Mouse (Mus musculus): ENCODE data around the gene Nkpd1. TPM values are rescaled to one million over a fixed set of nuclear protein-coding genes. Genes with fewer than 3 reads are reported as not detected.
"Not testable (repeated sequence)": the region's sequence is repeated elsewhere in the genome, so short reads cannot be mapped to it uniquely, and the experiment has no call there.

The Nkpd1 gene
- total RNA-seq, 4 experiments from 2014 or later: 0.13 to 0.31 TPM; not detected in 2

DNA sequence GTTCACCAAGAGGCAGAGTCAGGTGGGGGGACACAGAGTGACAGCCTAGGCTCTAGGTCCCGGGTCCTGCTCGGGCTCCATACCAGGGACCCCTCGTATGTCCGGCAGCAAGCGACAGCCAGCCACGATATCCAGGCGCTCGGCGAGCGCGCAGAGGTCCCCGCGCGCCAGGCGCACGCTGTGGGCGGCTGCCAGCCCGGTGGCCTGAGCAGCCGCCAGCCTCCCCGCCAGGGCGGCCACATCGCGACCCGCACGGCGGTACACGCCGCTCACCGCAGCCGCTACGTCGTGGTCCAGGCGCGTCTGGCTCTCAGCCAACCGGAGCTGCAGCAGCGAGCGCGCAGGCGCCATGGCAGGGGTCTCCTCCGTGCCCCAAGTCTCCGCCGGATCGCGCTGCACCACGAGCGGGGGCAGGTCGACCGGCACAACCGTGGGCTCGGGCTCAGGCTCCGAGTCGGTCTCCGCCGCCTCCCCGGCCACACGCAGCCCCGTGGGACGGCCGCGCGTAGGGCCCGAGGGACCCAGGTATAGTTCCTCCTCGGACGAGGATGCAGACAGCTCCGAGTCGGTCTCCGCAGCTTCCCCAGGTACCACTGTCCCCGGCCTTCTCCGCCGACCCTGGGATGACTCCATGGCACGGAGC, 10.5 kb upstream of the Nkpd1 start:
- DNase-seq: no peak

DNA sequence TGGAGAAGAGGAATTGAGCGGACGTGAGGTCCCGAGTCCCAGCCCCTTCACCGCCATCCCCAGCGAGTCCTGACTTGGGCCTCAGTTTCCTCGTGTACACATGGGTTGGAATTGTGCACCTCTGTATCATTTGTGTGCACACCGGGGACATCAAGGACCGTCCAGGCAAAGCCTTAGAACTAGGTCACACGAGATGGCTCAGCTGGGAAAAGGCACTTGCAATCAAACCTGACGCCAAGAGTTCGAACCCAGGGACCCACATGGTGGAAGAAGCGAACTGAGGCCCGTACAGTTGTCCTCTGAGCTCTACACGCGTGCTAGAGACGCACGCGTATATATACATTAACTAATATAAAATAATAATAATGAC, 10.0 kb upstream of the Nkpd1 start:
- DNase-seq: no peak

DNA sequence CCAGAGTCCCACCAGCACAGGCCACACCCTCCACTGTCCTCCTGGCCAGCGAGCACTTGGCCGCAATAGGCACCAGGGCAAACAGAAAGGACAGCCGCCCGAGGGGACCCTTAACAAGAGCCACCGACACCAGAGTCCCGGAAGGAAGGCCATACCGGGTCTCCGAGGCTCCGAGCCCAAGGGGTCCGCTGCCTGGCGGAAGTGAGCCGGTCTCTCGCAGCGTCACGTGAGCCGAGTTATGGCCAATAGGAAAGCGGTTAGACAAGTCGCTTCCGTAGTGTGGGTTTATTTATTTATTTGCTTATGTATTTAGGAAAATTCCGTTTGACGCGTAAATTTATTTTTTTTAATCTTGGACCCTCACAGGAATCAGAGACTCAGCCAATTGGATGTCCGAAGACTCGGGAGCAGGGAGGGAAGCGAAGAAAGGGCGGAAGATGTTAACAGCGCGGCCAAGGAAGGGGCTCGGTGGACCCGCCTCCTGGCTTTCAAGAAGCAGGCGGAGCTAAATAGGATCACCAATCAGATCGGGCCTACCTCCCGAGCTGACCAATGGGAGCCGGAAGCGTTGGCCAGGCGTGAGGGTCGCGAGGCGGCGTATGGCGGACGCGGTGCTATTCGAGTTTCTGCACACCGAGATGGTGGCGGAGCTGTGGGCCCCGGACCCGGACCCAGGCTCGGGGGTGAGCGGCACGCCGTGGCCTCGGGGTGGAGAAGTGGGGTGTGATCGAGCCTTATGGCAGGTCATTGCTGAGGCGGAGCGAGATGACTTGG, 9.3 kb upstream of the Nkpd1 start, which contains the start of the genes Bloc1s3 and Trappc6a:
Gene Bloc1s3 (minus strand): TSS at position 218 of the 774 bp plus-strand sequence.
Gene Trappc6a (plus strand): TSS at position 246 of the 774 bp plus-strand sequence.
- peak; percentile 91 for DNase-seq

DNA sequence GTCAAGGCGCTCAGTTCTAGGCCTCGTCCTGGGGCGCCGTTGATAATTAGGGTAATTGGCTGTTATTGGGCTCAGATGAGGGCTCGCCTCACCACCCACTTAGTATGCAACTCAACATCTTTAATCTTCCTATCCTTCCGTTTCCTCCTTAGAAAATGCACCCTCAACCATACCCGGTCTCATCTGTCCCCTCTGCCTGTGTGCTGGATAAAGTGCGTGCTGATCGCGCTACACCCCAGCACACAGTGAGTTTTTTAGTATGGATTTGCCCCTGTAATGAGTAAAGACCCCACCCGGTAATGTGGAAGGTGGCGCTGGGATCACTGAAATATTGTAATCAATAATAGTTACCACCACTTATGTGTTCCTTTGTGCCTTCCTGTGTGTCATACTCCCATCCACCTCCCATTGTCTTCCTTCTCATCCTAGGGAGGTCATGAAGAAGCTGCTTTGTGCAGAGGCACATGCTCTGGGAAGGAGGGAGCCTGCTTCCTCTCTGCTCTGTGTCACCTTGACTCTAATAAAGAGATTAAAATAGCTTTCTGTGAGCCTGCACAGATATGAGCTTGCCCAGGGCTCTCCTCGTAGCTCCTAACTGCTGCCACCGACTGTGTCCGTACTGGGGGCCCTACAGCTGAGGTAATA, 8.6 kb upstream of the Nkpd1 start:
- no peak for DNase-seq

DNA sequence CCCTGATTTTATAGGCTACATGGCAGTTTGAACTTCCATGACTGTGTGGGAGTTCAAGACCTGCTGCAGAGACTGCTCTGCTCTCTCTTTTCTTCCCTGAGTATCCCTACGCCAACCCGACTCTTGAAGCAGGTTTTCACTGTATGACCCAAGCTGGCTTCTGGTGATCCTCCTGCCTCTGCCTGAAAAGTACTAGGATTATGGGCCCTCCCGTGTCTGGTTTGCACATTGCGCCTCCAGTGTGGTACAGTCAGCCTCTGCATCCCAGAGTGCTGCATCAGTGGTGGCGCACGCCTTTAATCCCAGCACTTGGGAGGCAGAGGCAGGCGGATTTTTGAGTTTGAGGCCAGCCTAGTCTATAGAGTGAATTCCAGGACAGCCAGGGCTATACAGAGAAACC, 7.9 kb upstream of the Nkpd1 start:
- no peak for DNase-seq

DNA sequence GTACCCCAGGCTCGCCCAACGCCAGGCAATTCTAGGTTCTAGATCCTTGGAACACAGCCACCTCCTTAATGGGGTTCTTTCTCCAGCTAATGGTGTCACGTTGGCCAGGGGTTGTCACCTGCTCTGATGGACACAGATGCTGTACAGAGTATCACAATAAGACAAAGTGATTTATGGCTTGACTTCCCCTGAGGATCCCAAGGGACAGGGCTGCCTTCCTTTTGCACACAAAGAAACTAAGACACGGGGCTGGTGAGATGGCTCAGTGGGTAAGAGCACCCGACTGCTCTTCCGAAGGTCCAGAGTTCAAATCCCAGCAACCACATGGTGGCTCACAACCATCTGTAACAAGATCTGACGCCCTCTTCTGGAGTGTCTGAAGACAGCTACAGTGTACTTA, 5.7 kb upstream of the Nkpd1 start:
- DNase-seq: not testable (repeated sequence)

DNA sequence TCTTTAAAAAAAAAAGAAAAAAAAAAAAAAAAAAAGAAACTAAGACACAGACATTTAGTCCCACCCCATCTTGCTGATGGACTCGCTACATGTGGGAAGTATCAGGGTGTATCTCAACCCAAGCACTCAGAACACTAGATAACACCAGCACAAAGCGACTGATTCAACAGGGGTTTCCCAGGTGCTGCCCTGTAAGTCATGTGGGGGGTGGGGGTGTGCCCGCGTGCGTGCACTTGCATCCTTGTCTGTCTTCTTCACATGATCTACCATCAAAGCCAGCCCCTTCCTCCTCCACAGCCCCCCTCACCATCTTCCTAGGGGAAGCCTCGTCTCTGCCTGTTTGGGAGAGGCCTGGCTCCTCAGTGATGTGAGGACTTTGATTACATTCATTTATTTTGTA, 5.3 kb upstream of the Nkpd1 start:
- DNase-seq: no peak

DNA sequence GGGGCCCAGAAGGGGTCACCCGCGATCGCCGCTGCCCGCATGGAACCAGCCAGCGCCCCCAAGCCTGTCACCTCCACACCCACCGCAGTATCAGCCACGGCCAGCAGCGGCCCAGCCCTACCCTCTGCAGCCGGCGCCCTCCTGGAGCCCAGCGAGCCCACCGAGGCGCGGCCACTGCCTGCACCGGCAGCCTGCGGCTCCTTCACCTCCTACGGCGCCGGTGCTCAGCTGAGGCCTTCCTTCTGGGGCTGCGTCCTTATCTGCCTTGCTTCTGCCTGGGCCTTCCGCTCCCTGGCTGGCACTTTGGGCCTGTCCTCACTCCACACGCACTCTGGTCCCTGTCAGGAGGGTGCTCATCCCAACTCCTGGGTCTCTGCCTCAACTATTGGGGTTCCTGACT, 2.4 kb downstream of the Nkpd1 start:
- DNase-seq: no peak

DNA sequence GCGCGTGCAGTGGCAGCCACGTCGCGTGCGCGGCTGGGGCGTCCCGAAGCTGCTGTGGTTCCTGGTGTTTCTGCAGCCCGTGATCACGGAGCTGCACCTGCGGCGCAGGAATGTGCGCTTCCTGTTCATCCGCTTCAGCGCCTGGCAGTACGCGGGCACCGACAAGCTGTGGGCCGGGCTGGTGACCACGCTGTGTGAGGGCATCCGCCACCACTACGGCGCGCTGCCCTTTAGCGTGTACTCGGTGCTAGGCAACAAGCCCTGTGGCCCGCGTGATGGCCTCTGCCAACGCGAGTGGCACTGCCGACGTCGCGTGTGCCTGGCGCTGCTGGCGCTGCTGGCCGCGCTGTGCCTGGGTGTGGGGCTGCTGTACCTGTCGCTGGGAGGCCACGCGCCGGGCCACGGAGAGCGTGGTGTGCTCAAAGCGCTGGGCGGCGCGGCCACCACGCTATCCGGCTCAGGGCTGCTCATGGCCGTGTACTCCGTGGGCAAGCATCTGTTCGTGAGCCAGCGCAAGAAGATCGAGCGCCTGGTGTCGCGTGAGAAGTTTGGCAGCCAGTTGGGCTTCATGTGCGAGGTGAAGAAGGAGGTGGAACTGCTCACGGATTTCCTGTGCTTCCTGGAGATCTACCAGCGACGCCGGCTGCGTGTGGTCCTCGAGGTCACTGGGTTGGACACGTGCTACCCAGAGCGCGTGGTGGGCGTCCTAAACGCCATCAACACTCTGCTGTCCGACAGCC, 5.5 kb downstream of the Nkpd1 start:
- no peak for DNase-seq

DNA sequence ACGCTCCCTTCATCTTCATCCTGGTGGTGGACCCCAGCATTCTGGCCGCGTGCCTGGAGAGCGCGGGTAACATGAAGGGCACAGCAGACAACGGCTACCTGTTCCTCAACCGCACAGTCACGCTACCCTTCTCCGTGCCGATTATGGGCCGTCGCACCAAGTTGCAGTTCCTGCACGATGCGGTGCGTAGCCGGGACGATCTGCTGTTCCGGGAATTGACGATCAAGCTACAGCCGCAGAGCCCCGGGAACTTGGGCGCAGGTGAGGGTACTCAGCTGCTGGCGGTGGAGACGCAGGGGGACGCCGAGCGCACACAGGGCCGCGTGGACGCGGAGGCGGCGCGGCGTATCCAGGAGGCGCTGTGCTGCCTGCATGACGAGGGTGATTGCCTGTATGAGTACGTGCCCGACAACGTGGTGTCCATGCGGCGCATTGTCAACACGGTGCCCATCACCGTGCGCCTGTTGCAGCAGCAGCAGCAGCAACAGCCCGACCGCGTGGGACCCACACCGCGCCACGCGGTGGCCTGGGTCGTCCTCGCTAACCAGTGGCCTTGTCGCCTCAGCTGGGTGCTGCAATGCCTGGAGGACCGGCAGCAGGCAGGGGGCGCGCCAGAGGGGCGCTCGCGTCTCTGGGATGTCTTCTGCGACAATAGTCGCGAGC, 6.2 kb downstream of the Nkpd1 start:
- no peak for DNase-seq

DNA sequence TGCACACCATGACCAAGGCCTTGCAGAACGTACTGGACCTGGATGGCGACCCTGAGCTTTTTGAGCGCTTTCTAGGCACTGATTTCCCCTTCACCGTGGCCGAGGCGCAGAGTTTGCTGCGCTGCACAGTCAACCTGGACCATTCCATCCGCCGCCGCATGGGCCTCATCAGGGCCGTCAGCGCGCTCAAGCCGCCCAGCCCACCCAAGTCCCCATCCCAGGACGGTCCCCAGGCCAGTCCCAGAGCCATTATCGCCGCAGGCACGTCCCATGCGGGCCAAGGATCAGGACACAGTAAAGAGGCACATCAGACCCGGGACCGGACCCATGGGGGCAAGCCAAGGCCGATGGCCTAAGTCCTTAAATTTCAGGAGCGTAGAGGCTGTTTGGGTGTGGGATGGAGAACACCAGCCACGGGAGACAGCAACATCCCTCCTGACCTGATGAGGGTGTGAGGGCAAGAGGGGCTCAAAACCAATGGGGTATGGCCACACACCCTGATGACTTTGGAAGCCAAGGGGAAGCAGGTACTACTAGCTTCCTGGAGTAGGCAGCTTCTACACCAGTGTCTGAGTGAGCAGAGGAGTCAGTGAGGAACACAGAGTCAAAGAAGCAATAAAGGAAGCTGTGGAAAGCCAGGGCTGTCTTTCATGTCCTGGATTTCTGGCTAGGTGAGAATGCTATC, 6.9 kb downstream of the Nkpd1 start:
- no peak for DNase-seq

DNA sequence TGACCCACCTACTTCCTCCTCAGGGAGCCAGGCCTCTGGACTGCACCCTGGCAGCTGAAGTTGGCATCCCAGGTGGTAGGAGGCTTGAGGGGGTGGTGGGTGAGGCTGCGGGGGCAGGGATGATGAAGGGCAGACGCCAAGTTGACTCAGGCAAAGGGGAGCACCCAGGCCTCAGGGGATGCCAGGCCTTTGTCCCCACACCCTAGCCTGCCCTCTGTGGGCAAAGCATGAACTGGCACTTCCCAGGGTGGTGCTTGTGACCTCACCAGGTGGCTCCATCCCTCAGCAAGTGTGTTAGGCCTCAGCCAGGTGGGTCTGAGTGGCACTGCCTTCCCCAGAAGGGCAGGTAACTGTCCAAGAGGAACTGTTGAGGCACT, 7.5 kb downstream of the Nkpd1 start:
- DNase-seq: no peak

DNA sequence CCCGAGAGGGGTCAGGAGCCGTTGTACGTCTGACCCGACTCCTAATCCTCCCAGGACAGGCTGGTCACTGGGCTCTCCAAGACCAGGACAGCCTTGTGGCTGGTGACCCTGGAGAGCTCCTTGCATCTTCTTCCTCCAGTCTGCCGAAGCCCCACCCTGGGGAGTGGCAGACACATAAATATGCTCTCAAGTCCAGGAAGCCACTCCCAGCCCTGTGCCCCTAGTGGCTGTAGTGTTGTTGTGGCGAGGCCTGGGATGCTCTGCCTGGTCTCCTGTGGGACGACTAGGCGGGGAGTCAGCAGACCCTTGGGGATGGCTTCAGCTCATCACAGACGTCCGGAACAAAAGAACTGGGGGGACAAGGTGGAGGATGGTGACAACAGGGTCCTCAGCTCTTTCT, 13.4 kb downstream of the Nkpd1 start:
- no peak for DNase-seq

DNA sequence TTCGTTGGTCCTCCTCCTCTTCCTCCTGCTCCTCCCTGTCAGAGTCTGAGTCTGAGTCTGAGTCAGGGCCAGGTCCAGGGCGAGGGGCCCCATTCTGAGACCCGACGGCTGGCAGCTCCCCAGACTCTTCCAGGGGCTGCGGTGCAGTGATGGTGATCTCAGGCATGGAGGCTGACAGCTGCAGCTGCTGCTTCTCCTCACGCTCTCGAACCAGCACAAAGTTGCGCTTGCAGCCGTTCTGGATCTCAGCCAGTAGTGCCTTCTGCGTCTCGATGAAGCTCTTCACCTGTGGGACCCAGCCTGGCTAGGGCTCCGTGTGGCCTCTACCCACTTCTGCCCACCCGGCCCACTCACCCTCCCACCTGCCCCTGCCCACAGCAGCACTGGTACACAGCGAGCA, 14.6 kb downstream of the Nkpd1 start:
- DNase-seq: no peak

DNA sequence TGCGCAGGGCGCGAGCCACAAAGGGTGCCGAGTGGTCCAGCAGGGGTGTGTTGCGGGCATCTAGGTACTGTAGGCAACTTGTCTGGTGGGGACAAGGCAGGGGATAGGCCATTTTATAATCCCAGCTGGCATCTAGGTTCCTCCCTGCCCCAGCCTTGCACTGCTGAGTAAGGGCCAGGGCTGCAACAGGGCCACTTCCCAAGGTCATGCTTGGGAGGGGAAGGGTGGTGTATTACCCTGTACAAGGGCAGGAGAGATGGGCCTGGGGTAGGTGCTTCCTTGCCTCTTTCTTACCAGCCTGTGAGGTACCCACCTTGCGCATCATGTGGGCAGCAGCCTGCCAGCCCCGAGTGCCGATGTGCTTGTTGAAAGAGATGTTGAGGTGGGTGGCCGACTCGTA, 17.0 kb downstream of the Nkpd1 start:
- no peak for DNase-seq

DNA sequence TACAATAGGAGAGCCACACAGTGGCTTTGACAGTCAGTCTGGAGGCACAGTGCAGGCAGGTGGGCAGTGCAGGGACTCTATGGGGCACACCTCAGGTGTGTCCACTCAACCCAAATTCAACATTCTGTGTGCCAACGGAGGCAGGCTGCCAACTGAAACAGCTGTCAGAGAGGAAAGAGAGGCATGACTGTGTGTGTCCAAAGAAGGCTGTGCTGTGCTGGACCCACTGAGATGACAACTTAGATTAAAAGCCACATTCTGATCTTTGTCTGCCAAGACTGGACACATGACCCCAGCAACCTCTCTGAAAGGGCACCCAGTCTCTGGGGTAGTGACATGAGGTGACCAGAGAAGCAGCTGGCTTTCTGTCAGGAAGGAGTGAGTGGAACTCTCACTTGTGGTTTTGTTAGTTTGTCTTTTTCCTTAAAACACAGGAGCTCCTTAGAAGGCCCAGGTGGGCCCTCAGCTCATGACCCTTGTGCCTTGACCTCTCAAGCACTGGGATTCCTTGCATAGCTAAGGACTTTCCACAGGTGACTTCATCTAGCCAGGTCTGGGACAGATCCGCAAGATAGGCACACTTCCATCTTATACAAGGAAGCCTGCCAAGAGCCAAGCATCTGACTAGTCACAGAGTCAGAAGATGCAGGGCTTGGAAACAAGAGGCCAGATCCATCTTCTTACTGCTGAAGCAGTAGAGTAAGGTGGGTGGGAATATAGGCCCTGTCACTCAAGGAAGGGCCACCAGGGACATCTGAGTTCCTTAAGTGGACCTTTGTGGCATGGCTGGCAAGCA, 23.3 kb downstream of the Nkpd1 start:
- DNase-seq: no peak

DNA sequence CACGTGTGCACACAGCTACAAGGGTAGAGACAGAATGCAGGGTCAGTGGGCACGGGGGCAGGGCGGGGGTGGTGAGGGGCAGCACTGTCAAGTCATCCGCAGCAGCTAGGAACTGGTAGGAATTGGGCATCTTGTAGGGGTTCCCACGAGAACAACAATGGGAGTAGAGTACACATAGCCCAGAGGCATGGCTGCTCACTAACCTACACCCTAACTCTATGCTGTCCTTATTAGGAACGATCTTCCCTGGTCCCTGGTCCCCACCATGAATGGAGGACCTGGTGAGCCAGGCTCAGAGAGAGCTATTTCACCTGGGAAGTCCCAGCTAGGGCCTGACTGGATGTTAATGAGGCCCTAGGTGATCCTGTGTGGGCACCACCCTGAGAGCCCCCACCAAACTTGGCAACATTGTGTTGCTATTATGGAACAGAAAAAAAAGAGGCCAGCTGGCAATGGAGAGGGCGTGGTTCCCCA, 24.1 kb downstream of the Nkpd1 start:
- DNase-seq: no peak

DNA sequence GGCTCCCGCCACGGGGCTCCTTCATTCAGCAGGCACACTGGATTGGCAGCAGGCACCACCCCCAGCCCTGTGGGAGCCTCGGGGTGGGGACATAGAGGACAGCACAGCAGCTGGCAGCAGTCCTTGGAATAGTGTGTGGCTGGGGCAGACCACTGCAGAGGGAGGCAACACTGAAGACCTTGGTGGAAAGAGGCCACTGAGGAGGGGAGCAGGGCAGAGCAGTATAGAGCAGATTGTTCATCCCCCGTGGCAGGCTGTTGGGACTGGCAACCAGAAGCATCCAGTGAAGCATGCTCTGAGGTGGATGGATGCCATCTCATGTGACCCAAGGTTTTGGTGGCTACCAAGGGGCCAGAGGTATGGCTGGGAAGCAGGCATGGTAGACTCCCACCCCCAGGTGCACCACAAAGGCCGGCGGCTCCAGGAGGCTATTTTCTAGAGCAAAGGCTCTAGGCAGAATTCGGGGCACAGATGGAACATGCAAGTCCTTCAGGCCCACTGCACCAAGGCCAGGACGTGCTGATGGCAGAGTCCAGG, 24.6 kb downstream of the Nkpd1 start:
- DNase-seq: no peak

DNA sequence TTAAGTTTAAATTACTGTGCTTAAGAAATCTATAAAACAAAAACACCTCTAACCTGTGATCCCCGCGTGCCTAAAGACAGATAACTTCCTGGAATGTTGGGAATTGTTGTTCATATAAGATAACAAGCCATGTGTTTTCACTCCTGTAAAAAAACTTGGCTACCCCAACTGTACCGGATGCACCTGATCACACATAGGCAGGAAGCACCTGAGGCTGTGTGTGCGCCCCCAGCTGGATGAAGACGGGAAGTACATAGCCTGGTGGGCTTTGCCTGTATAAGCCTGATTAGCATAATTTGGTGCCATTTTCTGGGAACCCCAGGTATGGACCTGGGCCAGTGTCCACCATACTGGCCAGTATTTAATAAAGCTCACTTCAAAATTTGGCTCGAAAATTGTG, 25.9 kb downstream of the Nkpd1 start:
- DNase-seq: no peak

DNA sequence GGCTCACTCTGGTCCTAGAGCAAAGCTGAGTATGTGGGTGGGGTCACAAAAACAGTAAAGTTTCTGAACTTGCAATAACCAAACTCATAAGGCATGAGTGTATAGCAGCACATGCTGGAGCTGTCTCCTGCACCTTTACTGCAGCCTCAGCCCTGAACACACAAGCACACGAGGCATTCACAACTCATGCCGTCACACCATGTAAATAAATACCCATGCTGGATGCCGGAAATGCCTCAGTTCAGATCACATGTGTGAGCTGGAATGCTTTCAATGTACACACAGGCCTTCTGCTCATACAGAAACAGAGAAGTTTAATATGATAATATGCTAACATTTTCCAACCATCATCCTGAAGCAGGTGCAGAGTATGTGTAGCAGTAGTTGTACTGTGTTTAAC, 28.4 kb downstream of the Nkpd1 start:
- DNase-seq: no peak

Data from adrenal gland, adult 8-10 months (tissue).